Mouse (Mus musculus) CH12.LX (cell line): ENCODE measurements at regions not wholly inside any gene's neighbourhood (a gene's known extent, or its start where the extent isn't known, plus 50 kb on each side); places are given as distances from the start of the nearest gene placed in this dataset.
A peak's percentile ranks its signal among the peaks of the same experiment; 100 is the strongest.

Experiments
- DNase-seq: peaks from one replicate; pipeline ENCODE4 v3.0.0-alpha.2; 2013; ENCODE audit errors: extremely low read depth
- H3K27ac ChIP-seq: 2 replicates; pipeline ENCODE4 v1.5.1; 2012; ENCODE audit warnings: low read depth, mild to moderate bottlenecking, control low read depth, moderate library complexity; ENCODE audit not compliant: insufficient read depth
- H3K27me3 ChIP-seq: replicated peaks from 2 replicates; pipeline ENCODE3; 2012; ENCODE audit warnings: inconsistent platforms
- H3K36me3 ChIP-seq, 2 experiments: replicated peaks in 1 of 2; 2 replicates each; pipeline versions ENCODE3 to v1.6.1; 2012; ENCODE audit warnings: inconsistent platforms in 1 of 2, low read length in 1 of 2, mild to moderate bottlenecking in 1 of 2, mixed read lengths in 1 of 2, moderate library complexity in 1 of 2; ENCODE audit not compliant: control insufficient read depth in 1 of 2, insufficient read depth in 1 of 2
- H3K4me1 ChIP-seq, 2 experiments: 2 replicates each; pipeline ENCODE4 v1.6.1; 2012; ENCODE audit warnings: inconsistent platforms in 1 of 2, moderate library complexity in 1 of 2; ENCODE audit not compliant: insufficient read depth in 2 of 2, control insufficient read depth in 1 of 2
- H3K4me2 ChIP-seq: 2 replicates; pipeline ENCODE4 v1.6.1; 2012; ENCODE audit warnings: low read depth, mild to moderate bottlenecking, control low read depth; ENCODE audit not compliant: poor library complexity, insufficient read depth, severe bottlenecking
- H3K4me3 ChIP-seq, 3 experiments: fragments of 150-350 bp in 1 of 3; sonication (generic) in 1 of 3; replicated peaks in 1 of 3; 2 replicates each; pipeline versions ENCODE3 to v1.5.1; 2011 to 2012; ENCODE audit warnings: low read depth in 2 of 3, low read length in 2 of 3, mild to moderate bottlenecking in 2 of 3, moderate library complexity in 2 of 3, control low read depth in 1 of 3, improper control_type of control experiment in 1 of 3, inconsistent platforms in 1 of 3, mixed read lengths in 1 of 3; ENCODE audit not compliant: poor library complexity in 1 of 3
- H3K79me2 ChIP-seq: replicated peaks from 2 replicates; pipeline ENCODE4 v1.6.1; 2012; ENCODE audit warnings: mild to moderate bottlenecking, moderate library complexity; ENCODE audit not compliant: control insufficient read depth, poor library complexity, insufficient read depth, severe bottlenecking; ENCODE audit errors: extremely low read depth
- H3K9ac ChIP-seq: 2 replicates; pipeline ENCODE4 v1.6.1; 2012; ENCODE audit warnings: low read depth, mild to moderate bottlenecking, control low read depth, moderate library complexity; ENCODE audit not compliant: insufficient read depth
- H3K9me3 ChIP-seq: replicated peaks from 2 replicates; pipeline ENCODE3; 2012; ENCODE audit warnings: low read length, inconsistent platforms, mixed read lengths
- CHD1 ChIP-seq: IDR thresholded peaks from 2 replicates; pipeline ENCODE4 v1.6.1; 2012; ENCODE audit warnings: low read depth, low read length, improper control_type of control experiment, inconsistent platforms
- CTCF ChIP-seq, 2 experiments: IDR thresholded peaks in 1 of 2; conservative IDR thresholded peaks in 1 of 2; 2 replicates each; pipeline ENCODE4 v1.5.1; 2011 to 2012; ENCODE audit warnings: low read depth in 2 of 2, low read length in 2 of 2, improper control_type of control experiment in 1 of 2, inconsistent platforms in 1 of 2, mild to moderate bottlenecking in 1 of 2, moderate library complexity in 1 of 2
- GABPA ChIP-seq: IDR thresholded peaks from 2 replicates; pipeline ENCODE4 v1.6.1; 2012; ENCODE audit warnings: low read depth, low read length, improper control_type of control experiment, inconsistent platforms; ENCODE audit not compliant: insufficient replicate concordance
- KAT2A ChIP-seq: IDR thresholded peaks from 2 replicates; pipeline ENCODE4 v1.6.1; 2012; ENCODE audit warnings: low read length, improper control_type of control experiment, inconsistent platforms; ENCODE audit not compliant: insufficient replicate concordance
- MAFK ChIP-seq: IDR thresholded peaks from 2 replicates; pipeline ENCODE4 v1.6.1; 2011; ENCODE audit warnings: low read length, improper control_type of control experiment; ENCODE audit not compliant: insufficient replicate concordance
- MAX ChIP-seq: IDR thresholded peaks from 2 replicates; pipeline ENCODE4 v1.6.1; 2011; ENCODE audit warnings: low read length, improper control_type of control experiment
- MEF2A ChIP-seq: IDR thresholded peaks from 2 replicates; pipeline ENCODE4 v1.6.1; 2014; ENCODE audit warnings: low read depth, mild to moderate bottlenecking, inconsistent platforms, low read length, improper control_type of control experiment, borderline replicate concordance
- MXI1 ChIP-seq: IDR thresholded peaks from 2 replicates; pipeline ENCODE4 v1.6.1; 2011; ENCODE audit warnings: mild to moderate bottlenecking, low read depth, low read length, improper control_type of control experiment
- NELFE ChIP-seq: IDR thresholded peaks from 2 replicates; pipeline ENCODE4 v1.6.1; 2011; ENCODE audit warnings: low read depth, low read length, improper control_type of control experiment
- PAX5 ChIP-seq: IDR thresholded peaks from 2 replicates; pipeline ENCODE4 v1.6.1; 2012; ENCODE audit warnings: low read length, inconsistent platforms, mixed read lengths
- POLR2AphosphoS2 ChIP-seq: IDR thresholded peaks from 2 replicates; pipeline ENCODE4 v1.6.1; 2011; ENCODE audit warnings: low read depth, low read length, improper control_type of control experiment
- RAD21 ChIP-seq: IDR thresholded peaks from 2 replicates; pipeline ENCODE4 v1.6.1; 2011; ENCODE audit warnings: low read depth, mild to moderate bottlenecking, low read length, improper control_type of control experiment, moderate library complexity
- RCOR1 ChIP-seq: conservative IDR thresholded peaks from 2 replicates; pipeline ENCODE4 v1.6.1; 2012; ENCODE audit warnings: low read depth, mild to moderate bottlenecking, inconsistent platforms, low read length, improper control_type of control experiment
- SMC3 ChIP-seq: IDR thresholded peaks from 2 replicates; pipeline ENCODE4 v1.6.1; 2011; ENCODE audit warnings: low read depth, low read length, improper control_type of control experiment
- TCF12 ChIP-seq: IDR thresholded peaks from 2 replicates; pipeline ENCODE4 v1.6.1; 2014; ENCODE audit warnings: low read depth, mild to moderate bottlenecking, inconsistent platforms, low read length, improper control_type of control experiment
- ZC3H11A ChIP-seq: IDR thresholded peaks from 2 replicates; pipeline ENCODE4 v1.6.1; 2012; ENCODE audit warnings: low read depth, mild to moderate bottlenecking, inconsistent platforms, low read length, improper control_type of control experiment
- ZMIZ1 ChIP-seq: IDR thresholded peaks from 2 replicates; pipeline ENCODE4 v1.6.1; 2012; ENCODE audit warnings: low read depth, mild to moderate bottlenecking, inconsistent platforms, low read length, improper control_type of control experiment
- ZNF384 ChIP-seq: IDR thresholded peaks from 2 replicates; pipeline ENCODE4 v1.6.1; 2012; ENCODE audit warnings: low read depth, low read length, improper control_type of control experiment, inconsistent platforms
- dilution Hi-C: fragments of 300-500 bp; cut with MboI; formaldehyde crosslinking; loops from 2 replicates; pipeline ENCODE4 v1.14.3; 2020; ENCODE audit warnings: low sequenced_read_pairs; ENCODE audit not compliant: extremely low pct_unique_long_range_greater_than_20kb, extremely low pct_ligation_motif_present
- in situ Hi-C: fragments of 300-500 bp; cut with MboI; formaldehyde crosslinking; loops from 3 replicates; pipeline ENCODE4 v1.14.3; 2019; ENCODE audit warnings: low sequenced_read_pairs, low pct_ligation_motif_present, low pct_unique_long_range_greater_than_20kb, mixed read lengths

- no peak for DNase-seq
- dilution Hi-C loops: no loop called here
- no peaks in the 10 kb centered on the region for H3K4me1 ChIP-seq
- H3K4me3 ChIP-seq: no peak overlapping the region
- no peaks in the 10 kb centered on the region for H3K79me2 ChIP-seq
- no peak overlapping the region for H3K4me2 ChIP-seq
- in situ Hi-C loops: no loop called here
- no peaks in the 10 kb centered on the region for H3K9me3 ChIP-seq
- H3K36me3 ChIP-seq: no peaks in the 10 kb centered on the region
- TF ChIP-seq MXI1 (no peak), KAT2A (no peak), CHD1 (no peak), TCF12 (no peak), MEF2A (no peak), ZMIZ1 (no peak), NELFE (no peak), RCOR1 (no peak), GABPA (no peak), MAFK (no peak), ZC3H11A (no peak), ZNF384 (no peak)
- H3K27ac ChIP-seq: no peak overlapping the region
- H3K9ac ChIP-seq: no peak overlapping the region
- no peaks in the 10 kb centered on the region for H3K27me3 ChIP-seq
Measured at GRCm38 (mm10) chr8:107642241-107642640, 54.0 kb upstream of the Psmd7 start.

GRCm38 (mm10) chr8:107647936-107648335 is 59.7 kb upstream of the Psmd7 start:
- H3K9ac ChIP-seq: no peak overlapping the region
- H3K4me2 ChIP-seq: no peak overlapping the region
- H3K4me3 ChIP-seq: no peak overlapping the region
- in situ Hi-C loops: no loop called here
- TF ChIP-seq SMC3: peak; percentile 46
- TF ChIP-seq TCF12: no peak
- TF ChIP-seq POLR2AphosphoS2: no peak
- no peak for TF ChIP-seq PAX5
- no peak for TF ChIP-seq MAX
- TF ChIP-seq CTCF (conservative IDR thresholded peaks at IDR 0.05 in 1 of 2, IDR thresholded peaks at IDR 0.05 in 1 of 2; ENCODE audit: low read depth in 2 of 2, low read length in 2 of 2): peak in 1 of 2 experiments; percentile 58; a peak in 2 of 4 replicates
- TF ChIP-seq KAT2A: no peak
- no peak for TF ChIP-seq NELFE
- TF ChIP-seq MEF2A: no peak
- TF ChIP-seq RAD21: peak; percentile 0; the same call in 1 of the 2 replicates
- TF ChIP-seq MXI1: no peak
- TF ChIP-seq, all 38 proteins: peak for 3
- peak; percentile 12 for DNase-seq
- dilution Hi-C loops: no loop called here
- no peaks in the 10 kb centered on the region for H3K36me3 ChIP-seq
- H3K9me3 ChIP-seq: no peaks in the 10 kb centered on the region
- H3K27me3 ChIP-seq: no peaks in the 10 kb centered on the region
- no peaks in the 10 kb centered on the region for H3K4me1 ChIP-seq
- H3K27ac ChIP-seq: no peak overlapping the region
- H3K79me2 ChIP-seq: no peaks in the 10 kb centered on the region
